Mouse (Mus musculus) v-Abl transformed pro-B cells (cell line): ENCODE results near the gene Dis3l2.

Experiments used
- in situ Hi-C, 2 experiments: fragments of 400-800 bp; cut with MboI; formaldehyde crosslinking; loops; one replicate each; pipeline ENCODE4 v1.15.1; 2025; ENCODE audit not compliant: unreplicated experiment in 2 of 2

Gene Dis3l2

DNA sequence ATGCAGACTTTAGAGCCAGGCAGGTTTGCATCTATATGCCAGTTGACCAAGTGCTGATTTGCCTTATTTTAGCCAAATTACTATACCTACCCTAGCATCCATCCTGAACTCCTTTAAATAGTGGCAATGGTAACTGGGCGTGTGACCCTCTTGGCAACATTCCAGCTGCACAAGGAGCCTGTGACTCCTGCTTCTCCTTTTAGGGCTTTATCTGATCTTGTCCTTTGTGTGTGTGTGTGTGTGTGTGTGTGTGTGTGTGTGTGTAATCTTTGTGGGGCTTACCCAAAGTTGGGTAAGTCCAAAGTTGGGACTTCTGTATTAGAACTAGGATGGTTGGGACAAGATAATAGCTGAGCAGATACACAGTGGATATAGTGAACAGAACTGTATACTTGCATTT is 302.8 kb downstream of the Dis3l2 start:
- in situ Hi-C loops = no loop called here

DNA sequence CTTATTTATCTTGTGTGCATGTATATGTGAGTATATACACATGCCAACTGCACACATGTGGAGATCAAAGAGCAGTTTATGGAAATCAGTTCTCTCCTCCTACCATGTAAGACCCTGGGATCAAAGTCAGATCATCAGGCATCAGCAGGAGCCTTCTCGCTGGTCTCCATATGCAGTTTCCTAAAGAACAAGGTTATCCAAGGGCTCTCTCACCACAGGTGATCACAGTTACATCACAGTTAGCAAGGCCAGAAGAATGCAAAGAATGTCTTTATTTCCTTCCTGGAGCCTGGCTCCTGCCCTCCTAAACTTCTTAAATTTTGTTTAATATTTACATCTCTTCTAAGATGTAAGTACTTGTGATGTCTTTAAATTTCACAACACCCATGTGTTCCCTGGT is 304.6 kb downstream of the Dis3l2 start:
- in situ Hi-C loops = no loop called here

DNA sequence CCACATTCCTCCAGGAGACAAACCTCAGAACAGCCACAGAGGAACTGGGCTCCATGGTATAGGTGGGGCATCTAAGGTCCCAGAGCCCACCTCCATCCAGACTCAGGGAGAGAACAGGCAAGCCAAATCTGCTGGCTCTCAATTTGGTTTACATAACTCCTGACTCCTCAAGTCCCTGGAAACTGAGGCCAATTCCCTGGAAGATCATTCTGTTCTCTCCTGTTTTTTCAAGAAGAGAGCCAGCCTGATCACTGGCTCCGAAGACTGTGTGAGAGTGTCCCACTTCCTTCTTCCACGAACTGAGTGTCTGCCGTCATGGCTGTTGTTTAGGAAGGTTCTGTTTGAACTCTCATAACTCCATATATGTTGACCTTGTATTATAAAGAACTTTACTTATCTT is 305.5 kb downstream of the Dis3l2 start:
- in situ Hi-C loops = no loop called here

DNA sequence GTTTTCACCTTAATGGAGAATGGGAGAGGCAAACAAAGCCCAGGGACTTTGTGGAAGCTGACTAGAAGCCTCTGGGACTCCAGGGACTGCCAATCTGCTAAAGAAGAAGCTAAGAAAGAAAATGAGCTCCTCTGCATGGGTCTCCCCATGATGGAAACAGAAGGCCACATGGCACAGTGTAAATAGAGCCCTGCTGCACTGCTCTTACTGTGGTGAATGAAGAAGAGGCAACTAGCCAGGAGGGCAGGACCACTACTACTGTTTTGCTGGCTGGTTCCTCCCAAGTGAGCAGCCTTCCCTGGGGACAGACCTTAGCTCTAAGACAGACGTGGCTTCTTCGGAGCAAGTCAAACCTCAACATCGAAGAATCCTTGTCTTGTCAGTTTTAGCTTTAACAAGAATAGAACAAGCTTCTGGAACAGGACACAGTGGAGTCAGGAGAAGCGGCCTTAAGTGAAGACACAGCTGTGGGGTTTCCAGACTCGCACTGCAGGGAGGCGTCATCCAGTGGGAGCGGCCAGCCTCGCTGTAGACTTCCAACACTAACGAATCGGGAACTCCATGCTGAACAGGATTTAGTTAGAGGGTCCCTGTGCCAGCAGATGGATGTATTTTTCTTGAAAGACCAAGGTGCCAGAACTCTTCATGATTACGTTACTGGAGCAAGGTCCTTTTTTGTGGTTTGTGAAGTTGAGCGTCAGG is 307.2 kb downstream of the Dis3l2 start:
- in situ Hi-C loops = no loop called here

- in situ Hi-C loops = no loop called here
These were observed 308.1 kb downstream of the Dis3l2 start for GRCm38 (mm10) chr1:87011718-87012117.

- in situ Hi-C loops = no loop called here
These were observed 309.0 kb downstream of the Dis3l2 start for GRCm38 (mm10) chr1:87012606-87013005.

GRCm38 (mm10) chr1:87020714-87021113 is 317.1 kb downstream of the Dis3l2 start:
- in situ Hi-C loops = no loop called here

DNA sequence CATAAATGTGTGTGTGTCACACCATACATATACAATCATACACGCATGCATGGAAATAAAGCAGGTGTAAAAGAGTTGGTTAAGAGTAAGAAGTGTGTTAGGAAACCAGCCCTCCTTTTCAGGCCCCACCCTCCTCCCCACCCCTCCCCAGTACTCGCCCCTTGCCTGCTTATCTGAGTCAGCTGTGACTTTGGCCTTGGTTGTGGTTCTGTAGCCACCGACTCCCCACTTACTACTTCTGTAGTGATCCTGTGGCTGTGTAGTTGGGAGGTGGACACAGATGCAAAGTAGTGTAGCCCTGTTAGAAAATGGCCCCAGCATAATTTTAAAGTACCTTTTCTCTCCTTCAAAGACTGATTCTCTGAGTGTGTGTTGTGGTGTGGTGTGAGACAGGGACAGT is 318.0 kb downstream of the Dis3l2 start:
- in situ Hi-C loops = no loop called here

DNA sequence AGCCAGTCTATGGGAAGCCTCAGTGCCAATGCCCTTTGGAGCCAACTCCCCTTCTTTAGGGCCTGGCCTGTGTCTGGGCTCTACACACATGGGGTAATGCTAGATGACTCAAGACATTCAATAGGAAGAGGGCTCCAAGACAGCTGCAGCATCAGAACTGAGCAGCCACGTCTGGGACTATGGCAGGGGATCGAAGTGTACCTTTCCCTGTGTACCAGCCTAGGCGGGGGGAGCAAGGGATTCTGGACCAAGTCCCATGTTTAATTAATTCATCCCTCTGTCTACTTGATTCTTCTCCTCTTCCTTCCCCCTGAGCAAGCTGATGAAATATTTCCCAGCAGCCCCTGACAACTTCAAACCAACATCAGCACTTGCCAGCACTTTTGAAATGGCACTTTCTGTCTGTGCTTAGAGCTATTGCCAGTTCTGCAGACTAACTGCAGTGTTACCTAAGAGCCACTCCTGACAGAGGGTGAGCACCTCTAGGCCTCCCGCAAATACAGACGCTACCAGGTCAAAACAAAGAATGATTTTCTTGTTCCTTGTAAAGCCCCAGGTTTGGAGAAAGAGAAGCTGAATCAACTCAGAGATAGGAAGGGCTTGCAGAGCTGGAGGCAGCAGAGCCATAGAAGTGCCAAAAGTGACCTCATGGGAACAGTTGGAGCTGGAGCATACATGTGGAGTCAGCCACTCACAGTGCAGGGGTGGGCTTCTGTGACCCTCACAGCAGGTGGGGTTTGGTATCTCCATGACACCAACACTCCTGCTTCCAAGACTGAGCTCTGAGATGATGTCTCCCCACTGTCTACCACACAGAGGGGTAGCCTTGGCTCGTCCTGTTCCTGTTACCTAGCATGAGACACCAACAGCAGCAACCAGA is 319.9 kb downstream of the Dis3l2 start:
- in situ Hi-C loops = no loop called here

DNA sequence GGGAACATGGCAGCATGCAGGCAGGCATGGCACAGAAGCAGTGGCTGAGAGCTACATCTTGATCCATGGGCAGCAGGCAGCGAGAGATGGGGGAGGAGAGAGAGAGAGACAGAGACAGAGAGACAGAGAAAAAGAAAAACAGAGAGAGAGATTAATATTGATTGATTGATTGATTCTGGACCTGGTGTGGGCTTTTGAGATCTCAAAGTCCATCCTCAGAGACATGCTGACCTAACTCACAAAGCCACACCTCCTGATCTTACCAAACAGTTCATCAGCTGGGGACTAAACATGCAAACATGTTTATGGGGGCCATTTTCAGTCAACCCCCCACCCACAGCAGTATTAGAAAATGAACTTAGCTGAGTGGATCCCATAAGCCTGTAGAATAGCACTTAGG is 321.4 kb downstream of the Dis3l2 start:
- in situ Hi-C loops = loop anchor here in 1 of 2 experiments (25.0 kb wide), 1 partner anchor 588 kb away; the partner anchor contains the start of genes Nmur1 and Tex44

GRCm38 (mm10) chr1:87028786-87029185 is 325.2 kb downstream of the Dis3l2 start:
- in situ Hi-C loops = loop anchor here in 1 of 2 experiments (25.0 kb wide), 1 partner anchor 591 kb away; the partner anchor contains the start of genes Nmur1 and Tex44

GRCm38 (mm10) chr1:87030652-87031051 is 327.0 kb downstream of the Dis3l2 start:
- in situ Hi-C loops = loop anchor here in 1 of 2 experiments (25.0 kb wide), 1 partner anchor 593 kb away; the partner anchor contains the start of genes Nmur1 and Tex44

GRCm38 (mm10) chr1:87032466-87032865 is 328.9 kb downstream of the Dis3l2 start:
- in situ Hi-C loops = loop anchor here in 1 of 2 experiments (25.0 kb wide), 1 partner anchor 595 kb away; the partner anchor contains the start of genes Nmur1 and Tex44

GRCm38 (mm10) chr1:87035532-87036161 is 332.0 kb downstream of the Dis3l2 start:
- in situ Hi-C loops = loop anchor here in 1 of 2 experiments (25.0 kb wide), 1 partner anchor 598 kb away; the partner anchor contains the start of genes Nmur1 and Tex44

- in situ Hi-C loops = loop anchor here in 1 of 2 experiments (25.0 kb wide), 1 partner anchor 599 kb away; the partner anchor contains the start of genes Nmur1 and Tex44
These were observed 332.7 kb downstream of the Dis3l2 start for GRCm38 (mm10) chr1:87036334-87036733.

DNA sequence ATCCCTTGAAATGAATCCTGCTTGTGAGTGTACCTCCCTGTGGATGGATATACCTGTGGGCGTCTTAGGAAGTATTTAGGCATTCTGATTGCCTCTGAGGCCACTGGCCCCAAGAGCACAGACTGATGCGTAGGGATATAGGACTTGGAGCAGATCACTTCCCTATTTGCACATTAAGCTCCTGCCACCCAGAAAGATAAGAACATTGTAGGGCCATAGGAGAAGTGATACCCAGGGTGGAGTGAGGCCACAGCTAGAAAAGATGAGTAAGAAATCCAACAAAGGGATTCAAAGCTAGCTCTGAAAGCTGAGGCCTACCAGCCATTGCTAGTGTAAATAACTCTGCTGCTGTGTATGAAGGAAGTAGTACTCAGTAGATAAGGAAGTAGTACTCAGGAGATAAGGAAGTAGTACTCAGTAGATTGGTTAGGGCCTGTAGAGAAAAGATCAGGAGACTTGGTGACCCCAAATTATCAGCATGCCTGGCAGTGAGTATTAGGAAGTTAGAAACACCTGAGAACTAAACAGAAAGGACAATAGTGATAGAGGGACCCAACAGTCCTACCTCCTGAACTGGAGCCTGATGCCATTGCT is 335.0 kb downstream of the Dis3l2 start:
- in situ Hi-C loops = loop anchor here in 1 of 2 experiments (25.0 kb wide), 1 partner anchor 601 kb away; the partner anchor contains the start of genes Nmur1 and Tex44

GRCm38 (mm10) chr1:87041119-87041518 is 337.5 kb downstream of the Dis3l2 start:
- in situ Hi-C loops = loop anchor here (5.0 to 25.0 kb wide), 5 partner anchors 144 to 604 kb away; partner anchors contain the start of genes Nmur1 (in 1 of the 2), Prss56 (in 1 of the 2) and Tex44 (in 1 of the 2)

- in situ Hi-C loops = loop anchor here (5.0 to 25.0 kb wide), 5 partner anchors 143 to 605 kb away; partner anchors contain the start of genes Nmur1 (in 1 of the 2), Prss56 (in 1 of the 2) and Tex44 (in 1 of the 2)
These were observed 338.3 kb downstream of the Dis3l2 start for GRCm38 (mm10) chr1:87041814-87042438.

GRCm38 (mm10) chr1:87050072-87050471 is 346.5 kb downstream of the Dis3l2 start:
- in situ Hi-C loops = no loop called here
